Mouse (Mus musculus): ENCODE measurements at regions not wholly inside any gene's neighbourhood (a gene's known extent, or its start where the extent isn't known, plus 50 kb on each side); places are given as distances from the start of the nearest gene placed in this dataset.

GRCm38 (mm10) chr3:23601469-23601868 lies 1525.0 kb downstream of the Tbl1xr1 start:
- no peak overlapping the region for H3K9ac ChIP-seq (replicated peaks; ENCODE audit: low read length)
- H3K4me3 ChIP-seq (ENCODE audit: low read depth, low read length): no peak overlapping the region
- no peaks in the 10 kb centered on the region for H3K4me1 ChIP-seq (ENCODE audit: control insufficient read depth, insufficient read depth, low read length)
- DNase-seq (ENCODE audit: low spot score) (no peak), ATAC-seq (replicated peaks; ENCODE audit: insufficient number of reproducible peaks, low FRiP score, low TSS enrichment, low read depth) (no peak)
- no peak overlapping the region for H3K4me2 ChIP-seq (ENCODE audit: low read depth, low read length)
- H3K27ac ChIP-seq (replicated peaks; ENCODE audit: low read depth, low read length): no peak overlapping the region
- WGBS: 89% methylated on average over 3 of the region's 3 CpGs
- no peaks in the 10 kb centered on the region for H3K27me3 ChIP-seq (ENCODE audit: control insufficient read depth, insufficient read depth, low read length)
- no peaks in the 10 kb centered on the region for H3K9me3 ChIP-seq (replicated peaks; ENCODE audit: control insufficient read depth, low read length)
- no peaks in the 10 kb centered on the region for H3K36me3 ChIP-seq (replicated peaks; ENCODE audit: control insufficient read depth, insufficient read depth, low read depth, low read length)

- H3K36me3 ChIP-seq (replicated peaks; ENCODE audit: control insufficient read depth, insufficient read depth, low read depth, low read length): no peaks in the 10 kb centered on the region
- no peak overlapping the region for H3K4me3 ChIP-seq (ENCODE audit: low read depth, low read length)
- no peaks in the 10 kb centered on the region for H3K27me3 ChIP-seq (ENCODE audit: control insufficient read depth, insufficient read depth, low read length)
- WGBS: 72% methylated on average over 2 of the region's 2 CpGs
- no peak overlapping the region for H3K4me2 ChIP-seq (ENCODE audit: low read depth, low read length)
- H3K9ac ChIP-seq (replicated peaks; ENCODE audit: low read length): no peak overlapping the region
- DNase-seq (ENCODE audit: low spot score) (no peak), ATAC-seq (replicated peaks; ENCODE audit: insufficient number of reproducible peaks, low FRiP score, low TSS enrichment, low read depth) (no peak)
- H3K9me3 ChIP-seq (replicated peaks; ENCODE audit: control insufficient read depth, low read length): no peaks in the 10 kb centered on the region
- H3K4me1 ChIP-seq (ENCODE audit: control insufficient read depth, insufficient read depth, low read length): no peaks in the 10 kb centered on the region
- no peak overlapping the region for H3K27ac ChIP-seq (replicated peaks; ENCODE audit: low read depth, low read length)
Observed at GRCm38 (mm10) chr3:23610054-23610453, 1533.6 kb downstream of the Tbl1xr1 start.

GRCm38 (mm10) chr3:23658585-23659252 lies 1485.3 kb downstream of the Naaladl2 start:
- DNase-seq (ENCODE audit: low spot score) (no peak), ATAC-seq (replicated peaks; ENCODE audit: insufficient number of reproducible peaks, low FRiP score, low TSS enrichment, low read depth) (no peak)
- Histone ChIP-seq H3K4me3 (ENCODE audit: low read depth, low read length) (no peak overlapping the region), H3K9me3 (replicated peaks; ENCODE audit: control insufficient read depth, low read length) (no peaks in the 10 kb centered on the region), H3K27me3 (ENCODE audit: control insufficient read depth, insufficient read depth, low read length) (no peaks in the 10 kb centered on the region), H3K36me3 (replicated peaks; ENCODE audit: control insufficient read depth, insufficient read depth, low read depth, low read length) (no peaks in the 10 kb centered on the region), H3K4me1 (ENCODE audit: control insufficient read depth, insufficient read depth, low read length) (no peaks in the 10 kb centered on the region), H3K27ac (replicated peaks; ENCODE audit: low read depth, low read length) (no peak overlapping the region), H3K4me2 (ENCODE audit: low read depth, low read length) (no peak overlapping the region), H3K9ac (replicated peaks; ENCODE audit: low read length) (no peak overlapping the region)
- 88% methylated on average over 2 of the region's 2 CpGs for WGBS

GRCm38 (mm10) chr3:23706748-23707147 lies 1437.3 kb downstream of the Naaladl2 start:
- Histone ChIP-seq H3K36me3 (replicated peaks; ENCODE audit: control insufficient read depth, insufficient read depth, low read depth, low read length) (no peaks in the 10 kb centered on the region), H3K4me2 (ENCODE audit: low read depth, low read length) (no peak overlapping the region), H3K4me3 (ENCODE audit: low read depth, low read length) (no peak overlapping the region), H3K4me1 (ENCODE audit: control insufficient read depth, insufficient read depth, low read length) (no peaks in the 10 kb centered on the region), H3K9me3 (replicated peaks; ENCODE audit: control insufficient read depth, low read length) (no peaks in the 10 kb centered on the region), H3K27me3 (ENCODE audit: control insufficient read depth, insufficient read depth, low read length) (no peaks in the 10 kb centered on the region), H3K9ac (replicated peaks; ENCODE audit: low read length) (no peak overlapping the region), H3K27ac (replicated peaks; ENCODE audit: low read depth, low read length) (no peak overlapping the region)
- ATAC-seq (replicated peaks; ENCODE audit: insufficient number of reproducible peaks, low FRiP score, low TSS enrichment, low read depth): no peak
- DNase-seq (ENCODE audit: low spot score): no peak
